Mouse (Mus musculus): ENCODE measurements around the gene Rnf169.
"Not testable (repeated sequence)": the region's sequence is repeated elsewhere in the genome, so short reads cannot be mapped to it uniquely, and the experiment has no call there.

Gene Rnf169

DNA sequence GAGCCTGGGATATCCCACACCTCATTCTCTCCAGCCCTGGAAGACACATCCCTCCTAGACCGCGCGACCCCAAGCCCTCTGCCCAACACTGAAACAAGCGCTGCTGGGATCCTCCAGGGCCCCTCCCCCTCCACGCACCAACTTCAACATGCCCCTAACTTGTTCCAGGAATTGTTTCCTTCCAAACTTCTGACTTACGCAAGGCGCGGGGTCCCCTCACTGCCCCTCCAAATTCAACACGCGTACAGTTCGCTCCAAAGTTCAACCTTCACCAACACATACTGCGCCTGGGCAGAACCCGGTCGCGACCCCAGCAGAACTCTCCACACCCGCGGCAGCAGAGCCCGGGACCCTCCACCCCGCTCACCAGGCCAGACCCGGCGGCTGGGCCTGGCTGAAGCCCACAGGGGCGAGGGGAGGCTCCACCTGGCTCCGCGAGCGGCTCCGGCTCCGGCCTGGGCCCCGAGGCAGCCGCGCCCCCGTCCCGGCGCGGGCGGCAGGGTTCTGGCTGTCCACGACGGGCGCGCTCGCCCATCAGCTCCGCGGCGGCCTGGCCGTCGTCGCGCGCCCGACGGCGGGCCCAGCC lies 609 bp downstream of the Rnf169 start:
- peak; percentile 79 for DNase-seq (ENCODE audit: low read depth, low spot score)

DNA sequence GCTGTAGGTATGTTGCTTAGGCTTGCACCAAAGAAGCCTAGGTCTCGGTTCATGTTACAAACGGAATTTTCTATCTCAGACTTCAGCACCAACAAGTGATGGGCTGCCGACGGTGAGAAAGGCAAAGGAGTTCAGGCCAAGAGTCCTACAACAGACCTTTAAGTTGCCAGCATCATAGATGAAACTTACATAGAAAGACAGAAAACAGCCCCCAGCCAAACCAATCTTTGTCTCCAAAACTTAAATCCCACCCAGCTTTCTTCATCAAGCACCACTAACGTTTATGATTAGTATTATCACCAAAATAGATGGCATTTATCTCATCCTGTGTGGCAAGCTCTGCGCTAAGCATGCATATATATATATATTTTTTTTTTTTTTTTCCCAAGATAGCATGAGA lies 1.2 kb downstream of the Rnf169 start:
- peak; percentile 16 for DNase-seq (ENCODE audit: low read depth, low spot score)

DNA sequence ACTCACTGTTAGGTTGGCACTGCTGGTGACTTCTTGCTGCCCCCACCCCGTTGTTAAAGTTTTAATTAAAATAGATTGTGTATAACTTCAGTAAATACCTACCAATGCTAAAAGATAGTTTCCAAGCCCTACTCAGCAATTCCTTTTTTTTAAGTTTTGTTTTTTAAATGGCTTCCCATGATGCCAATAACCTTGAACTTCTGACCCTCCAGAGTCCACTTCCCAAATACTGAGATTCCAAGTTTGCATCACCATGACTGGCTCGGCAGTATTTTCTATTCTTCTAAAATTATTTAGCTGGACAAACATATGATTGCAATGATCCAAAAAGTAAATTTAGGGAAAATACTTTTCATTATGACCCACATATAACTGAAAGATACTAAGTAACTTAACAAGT lies 2.2 kb downstream of the Rnf169 start:
- DNase-seq (ENCODE audit: low read depth, low spot score), result no peak

DNA sequence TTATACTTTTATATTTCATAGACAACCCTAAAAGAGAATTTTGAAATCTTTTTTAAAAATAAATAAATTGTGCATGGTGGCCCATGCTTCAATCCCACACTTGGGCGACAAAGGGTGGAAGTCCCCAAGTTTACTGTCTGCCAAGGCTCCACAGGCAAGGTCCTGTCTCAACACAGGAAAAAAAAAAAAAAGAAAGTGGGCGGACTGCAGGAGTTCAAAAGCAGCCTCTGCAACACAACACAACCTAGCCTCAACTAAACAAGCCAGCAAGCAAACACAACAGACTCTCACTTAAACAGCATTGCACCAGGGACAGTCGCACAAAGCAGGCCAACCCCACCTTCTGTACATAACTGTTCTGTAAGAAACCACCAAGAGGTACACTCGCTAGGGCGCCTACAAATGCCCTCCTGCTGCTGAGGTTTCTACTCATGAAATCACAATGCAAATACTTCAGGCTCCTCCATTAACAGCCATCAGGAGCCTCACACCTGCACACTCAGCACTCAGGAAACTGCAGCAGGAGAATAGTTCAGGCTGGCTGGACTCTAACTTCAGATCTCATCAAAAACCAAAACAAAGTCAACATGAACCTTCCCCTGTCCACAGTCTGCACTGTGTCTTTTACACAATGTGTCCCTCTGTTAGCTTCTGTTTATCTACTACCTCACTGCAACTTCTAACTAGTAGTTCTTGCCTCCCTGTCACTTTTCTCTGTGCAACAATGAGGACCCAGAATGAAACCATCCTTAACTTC lies 4.3 kb downstream of the Rnf169 start:
- peak; percentile 45 for DNase-seq (ENCODE audit: low read depth, low spot score)

DNA sequence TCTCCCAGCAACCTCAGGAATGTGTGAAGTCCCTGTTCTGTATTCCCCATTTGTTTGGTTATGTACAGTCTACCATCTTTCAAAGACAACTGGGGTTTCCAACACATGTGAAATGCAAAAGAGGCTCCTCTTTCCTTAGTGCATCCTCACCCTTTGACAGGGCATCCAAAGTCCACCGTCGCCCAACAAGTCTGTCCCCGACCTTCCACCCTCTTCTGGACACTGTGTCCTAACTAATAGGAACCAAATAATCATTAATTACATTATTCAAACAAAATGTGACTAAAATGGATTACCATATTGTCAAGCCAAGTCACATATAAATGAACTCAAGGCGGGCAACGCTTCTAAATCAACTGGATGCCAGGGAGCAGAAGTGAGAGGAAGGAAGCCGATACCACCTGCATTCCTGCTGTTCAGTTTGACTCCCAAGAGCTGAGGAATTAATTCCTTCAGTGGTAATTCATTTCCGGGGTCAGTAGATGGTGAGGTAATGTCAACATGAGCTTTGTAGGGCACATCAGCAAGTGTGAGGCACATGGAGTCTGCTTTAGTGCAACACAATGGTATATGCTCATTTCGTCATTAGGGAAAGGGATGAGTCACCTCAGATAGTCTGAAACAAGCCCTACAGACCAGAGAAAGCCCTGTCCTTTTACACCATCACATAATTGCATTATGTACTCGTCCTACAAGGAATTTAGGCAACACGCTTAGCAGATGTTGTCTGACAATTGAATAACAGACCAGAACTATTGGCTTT lies 5.9 kb downstream of the Rnf169 start:
- no peak for DNase-seq (ENCODE audit: low read depth, low spot score)

DNA sequence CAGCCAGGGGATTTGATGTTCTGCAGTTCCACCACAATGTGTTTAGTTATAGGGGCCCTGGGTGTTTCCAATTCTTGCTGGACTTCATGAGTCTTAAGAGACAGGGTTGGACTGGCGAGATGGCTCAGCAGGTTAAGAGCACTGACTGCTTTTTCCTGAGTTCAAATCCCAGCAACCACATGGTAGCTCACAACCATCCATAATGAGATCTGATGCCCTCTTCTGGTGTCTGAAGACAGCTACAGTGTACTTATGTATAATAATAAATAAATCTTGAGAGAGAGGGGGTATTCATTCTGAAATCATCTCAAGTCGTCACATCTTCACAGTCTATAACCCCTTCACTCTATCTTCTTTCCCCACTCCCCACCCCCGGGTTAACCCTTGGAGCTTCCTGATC lies 7.3 kb downstream of the Rnf169 start:
- DNase-seq (ENCODE audit: low read depth, low spot score), result not testable (repeated sequence)

DNA sequence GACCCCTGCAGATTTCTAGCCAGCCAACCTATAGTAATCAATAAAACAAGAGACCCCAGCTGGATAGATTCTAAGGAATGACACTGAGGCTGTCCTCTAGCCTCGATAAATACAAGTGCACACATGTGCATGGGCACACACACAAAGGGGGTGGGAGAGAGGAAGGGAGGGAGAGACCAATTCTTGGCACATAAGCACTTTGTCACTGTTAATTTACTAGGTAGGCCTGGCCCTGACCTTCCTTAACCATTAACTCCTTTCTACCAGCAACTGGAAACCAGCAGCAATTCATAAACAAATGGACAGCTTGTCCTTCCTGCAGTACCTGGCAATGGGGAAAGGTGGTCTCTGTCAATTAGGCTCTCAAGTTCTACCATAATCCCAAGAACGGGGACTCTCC lies 8.3 kb downstream of the Rnf169 start:
- no peak for DNase-seq (ENCODE audit: low read depth, low spot score)

DNA sequence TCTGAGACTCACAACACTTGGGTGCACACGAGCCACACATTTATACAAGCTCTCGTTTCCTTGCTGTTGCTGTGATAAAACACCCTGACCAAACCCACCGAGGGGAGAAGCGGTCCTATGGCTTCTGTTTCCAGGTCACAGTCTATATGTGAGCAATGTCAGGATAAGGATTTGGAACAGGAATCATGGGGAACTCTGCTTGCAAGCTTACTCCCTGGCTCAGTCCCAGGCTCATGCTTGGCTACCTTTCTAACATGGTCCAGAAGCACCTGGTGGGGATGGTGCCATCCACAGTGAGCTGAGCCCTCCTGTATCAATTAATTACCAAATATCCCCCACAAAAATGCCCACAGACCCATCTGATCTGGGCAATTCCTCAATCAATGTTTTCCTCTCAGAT lies 11.1 kb downstream of the Rnf169 start:
- no peak for DNase-seq (ENCODE audit: low read depth, low spot score)

DNA sequence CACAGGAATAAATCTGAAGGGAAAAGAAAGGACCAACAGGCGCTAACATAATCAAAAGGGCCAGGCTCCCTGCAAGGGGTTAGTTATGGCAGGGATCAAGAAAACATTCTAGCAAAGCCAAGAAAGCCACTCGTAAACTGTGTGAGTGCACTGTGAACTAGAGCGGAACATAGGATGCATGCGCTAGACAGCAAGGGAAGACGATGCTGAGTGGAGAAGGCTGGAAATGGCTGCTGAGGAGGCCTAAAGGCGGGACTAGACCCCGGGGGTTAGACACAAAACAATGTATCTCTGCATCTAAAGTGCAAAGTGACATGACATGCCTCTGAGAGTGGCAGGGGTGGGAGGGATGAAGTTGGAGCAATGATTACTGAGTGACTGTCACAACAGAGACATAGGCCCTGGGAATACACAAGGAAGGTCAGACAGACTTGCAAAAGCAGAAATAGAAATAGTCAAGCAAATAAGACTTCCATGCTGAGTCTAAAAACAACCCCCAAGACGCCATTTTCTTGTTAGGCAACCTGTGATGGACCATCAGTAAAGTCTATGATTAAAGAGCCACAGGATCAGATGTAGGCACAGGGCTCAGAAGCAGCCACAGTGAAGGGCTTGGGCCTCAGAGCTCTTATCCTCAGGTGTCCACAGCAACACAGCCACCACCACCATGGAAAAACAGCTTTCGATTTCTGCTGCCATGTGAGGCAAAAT lies 14.1 kb downstream of the Rnf169 start:
- no peak for DNase-seq (ENCODE audit: low read depth, low spot score)

DNA sequence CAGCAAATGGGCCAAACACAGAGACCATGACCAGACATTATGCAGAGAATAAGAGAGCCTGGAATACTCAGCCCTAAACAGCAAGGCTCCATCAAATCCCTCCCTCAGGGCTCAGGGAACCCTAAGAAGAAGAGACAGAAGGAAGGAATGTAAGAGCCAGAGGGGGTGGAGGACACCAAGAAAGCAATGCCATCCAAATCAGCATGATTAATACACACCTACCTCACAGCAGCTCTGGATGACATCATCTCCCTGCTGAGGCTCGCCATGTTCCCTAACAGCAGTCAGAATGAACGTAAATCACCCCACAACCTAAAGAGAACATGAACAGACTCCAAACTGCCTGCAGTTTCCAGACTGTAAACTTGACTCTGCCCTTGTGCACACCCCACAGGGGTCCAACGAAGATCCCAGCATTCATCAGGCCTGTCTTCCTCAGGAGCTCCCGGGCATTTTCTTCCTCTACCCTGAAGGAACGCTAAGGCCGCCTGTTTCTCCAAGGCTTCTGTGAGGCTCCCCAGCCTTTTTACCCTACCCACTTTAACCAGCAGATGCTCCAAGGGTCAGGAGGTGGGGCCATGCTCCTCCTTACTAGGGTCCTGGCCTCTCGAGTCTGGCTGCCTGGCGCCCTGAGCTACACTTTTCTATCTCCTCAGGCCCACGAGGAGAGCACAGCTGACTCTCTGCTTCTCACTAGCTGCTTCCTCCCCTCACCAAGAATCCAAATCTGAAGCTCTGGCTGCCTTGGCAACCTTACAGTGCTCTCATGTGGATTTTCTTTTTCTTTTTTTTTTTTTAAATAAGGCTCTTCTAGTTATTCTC lies 15.0 kb downstream of the Rnf169 start:
- DNase-seq (ENCODE audit: low read depth, low spot score), result no peak

DNA sequence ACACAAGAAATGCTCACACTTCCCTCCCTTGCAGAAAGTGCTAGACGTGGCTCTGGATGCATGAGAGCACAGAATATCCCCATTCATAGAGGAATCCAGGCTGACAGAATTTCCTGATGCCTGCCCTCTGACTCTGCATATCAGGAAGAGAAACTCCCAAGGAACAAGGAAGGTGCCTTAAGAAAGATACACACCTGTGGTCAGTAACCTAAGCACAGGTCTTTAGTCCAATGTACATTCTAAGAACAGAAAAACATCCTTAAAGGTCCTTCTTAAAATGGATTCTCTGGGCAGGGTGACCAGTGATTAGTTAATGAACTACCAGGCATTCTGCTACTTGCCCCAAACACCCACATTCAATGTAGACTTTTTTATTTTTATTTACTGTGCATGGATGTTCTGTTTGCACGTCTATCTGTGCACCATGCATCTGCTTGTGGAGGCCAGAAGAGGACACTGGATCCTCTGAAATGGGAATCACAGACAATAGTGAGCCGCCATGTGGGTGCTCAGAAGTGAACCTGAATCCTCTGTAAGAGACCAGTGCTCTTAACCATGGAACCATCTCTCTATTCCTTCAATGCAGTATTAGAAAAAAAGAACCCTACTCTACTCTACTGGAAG lies 16.9 kb downstream of the Rnf169 start:
- no peak for DNase-seq (ENCODE audit: low read depth, low spot score)

DNA sequence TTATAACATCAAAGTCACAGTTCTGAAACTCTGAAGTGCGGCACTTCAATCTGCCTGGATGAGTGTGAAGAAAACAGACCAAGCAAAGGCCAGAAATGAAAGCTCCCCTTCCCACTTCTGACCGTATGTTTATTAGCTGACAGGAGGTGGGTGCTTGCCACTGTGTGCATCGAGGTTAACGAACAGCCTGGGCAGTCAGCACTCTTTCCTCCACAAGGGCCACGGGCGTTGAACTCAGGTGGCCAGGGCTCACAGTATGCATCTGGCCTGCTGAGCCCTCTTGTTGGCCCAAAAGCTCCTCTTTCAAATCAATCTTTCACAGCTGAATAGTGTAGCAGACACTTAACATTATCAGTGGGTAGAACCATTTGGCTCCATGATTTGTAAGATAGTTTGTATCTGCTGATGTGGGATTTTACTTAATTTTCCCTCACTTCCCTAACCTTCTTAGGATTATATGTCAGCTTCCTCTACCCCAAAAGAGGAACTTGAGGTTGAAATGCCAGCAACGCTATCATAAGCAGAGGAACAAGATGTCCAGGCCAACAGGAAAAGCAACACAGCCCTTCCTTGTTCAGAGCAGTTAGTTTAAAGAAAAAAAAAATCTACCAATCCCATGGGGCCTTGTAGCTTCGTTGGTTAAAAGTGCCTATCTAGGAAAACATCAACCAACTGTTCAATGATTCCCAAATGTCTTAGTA lies 17.6 kb downstream of the Rnf169 start:
- DNase-seq (ENCODE audit: low read depth, low spot score), result no peak

DNA sequence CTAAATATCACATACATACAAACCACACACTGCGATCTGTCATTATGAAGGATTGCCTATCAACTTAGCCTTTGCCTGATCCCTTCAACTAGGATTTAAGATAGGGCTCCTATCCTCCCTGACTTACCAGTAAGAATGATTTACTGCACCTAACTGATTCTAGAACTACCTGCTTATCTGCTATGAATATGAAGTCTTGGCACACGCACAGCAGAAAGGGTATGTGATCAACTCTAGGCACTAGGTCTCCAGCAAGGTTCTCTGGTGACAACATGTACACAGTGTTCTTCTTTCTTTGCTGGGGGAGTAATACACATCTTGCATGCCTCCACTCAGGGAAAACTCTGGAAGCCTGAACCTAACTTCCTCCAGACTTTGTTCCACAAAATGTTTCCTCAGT lies 18.7 kb downstream of the Rnf169 start:
- no peak for DNase-seq (ENCODE audit: low read depth, low spot score)

DNA sequence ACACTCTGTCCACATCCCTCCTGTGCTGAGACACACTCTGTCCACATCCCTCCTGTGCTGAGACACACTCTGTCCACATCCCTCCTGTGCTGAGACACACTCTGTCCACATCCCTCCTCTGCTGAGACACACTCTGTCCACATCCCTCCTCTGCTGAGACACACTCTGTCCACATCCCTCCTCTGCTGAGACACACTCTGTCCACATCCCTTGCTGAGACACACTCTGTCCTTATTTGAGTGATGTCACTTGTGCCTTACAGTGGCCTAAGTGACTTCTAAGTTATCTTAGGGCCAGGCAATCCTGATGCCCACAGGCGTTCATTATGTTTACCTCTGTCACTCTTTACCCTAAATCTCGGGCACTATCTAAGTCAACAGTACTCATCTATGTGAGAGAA lies 19.7 kb downstream of the Rnf169 start:
- not testable (repeated sequence) for DNase-seq (ENCODE audit: low read depth, low spot score)

DNA sequence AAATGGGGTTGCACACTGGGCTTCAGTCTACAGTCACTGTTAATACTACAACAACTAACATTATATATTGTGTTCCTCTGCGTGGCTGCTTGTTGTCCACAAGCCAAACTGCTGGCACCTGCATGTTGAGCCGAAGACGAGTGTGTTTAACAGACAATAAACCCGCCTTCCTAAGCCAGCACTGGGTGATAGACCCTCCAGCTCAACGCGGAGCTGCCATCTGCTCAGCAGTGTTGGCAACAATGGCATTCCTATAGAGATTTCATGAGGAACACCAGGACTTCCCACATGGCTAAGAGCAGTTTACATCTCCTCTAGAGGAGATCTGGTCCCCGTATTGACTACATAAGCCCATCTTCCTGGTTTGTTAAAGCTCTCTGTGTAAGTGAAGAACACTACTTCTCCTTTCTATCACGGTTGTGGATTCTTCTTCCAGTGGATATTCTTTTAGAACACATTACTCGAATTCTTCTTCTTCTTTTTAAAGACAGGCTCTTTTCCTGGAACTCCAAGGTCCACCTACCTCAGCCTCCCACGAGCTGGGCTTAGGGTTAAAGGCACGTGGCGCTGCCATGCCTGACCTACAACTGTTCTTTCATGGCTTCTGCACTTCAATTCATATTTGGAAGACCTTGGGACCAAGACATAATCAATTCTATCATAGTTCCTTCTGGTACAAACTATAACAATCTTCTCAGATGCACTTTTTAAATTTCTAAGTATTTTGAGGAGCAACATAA lies 22.9 kb downstream of the Rnf169 start:
- DNase-seq (ENCODE audit: low read depth, low spot score), result no peak

DNA sequence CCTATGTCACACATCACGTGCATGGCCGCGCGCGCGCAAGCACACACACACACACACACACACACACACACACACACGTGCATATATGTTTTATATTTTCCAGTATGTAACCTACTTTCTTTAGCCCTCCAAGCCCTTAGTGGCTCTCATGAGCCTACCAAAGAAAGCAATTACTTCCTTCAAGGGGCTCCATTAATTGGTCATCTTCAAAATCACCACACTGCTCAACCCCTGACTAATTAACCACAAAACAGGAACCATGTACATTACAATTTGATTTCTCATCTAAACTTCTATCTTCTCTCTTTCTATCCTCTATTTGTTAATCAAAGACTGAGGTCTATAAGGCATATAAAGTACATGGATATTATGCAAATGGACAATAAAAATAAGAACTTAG lies 24.2 kb downstream of the Rnf169 start:
- DNase-seq (ENCODE audit: low read depth, low spot score), result no peak

DNA sequence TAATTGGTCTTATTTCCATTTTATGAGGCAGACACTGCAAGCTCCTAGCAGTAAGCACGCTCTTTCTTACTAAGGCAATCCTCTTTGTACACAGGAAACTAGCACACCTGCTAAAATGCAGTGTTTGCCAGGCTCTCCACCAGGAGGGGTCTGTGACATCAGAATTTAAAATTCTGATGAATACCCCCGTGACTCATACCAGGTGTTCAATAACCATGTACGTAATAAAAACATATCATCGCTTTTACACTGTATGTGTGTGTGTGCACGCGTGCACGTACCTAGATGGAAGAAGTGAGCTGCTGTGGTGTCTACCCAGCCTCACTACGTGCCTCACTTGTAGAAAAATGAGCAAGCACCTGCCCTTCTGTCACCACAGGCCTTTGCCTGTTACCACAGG lies 26.0 kb downstream of the Rnf169 start:
- no peak for DNase-seq (ENCODE audit: low read depth, low spot score)

DNA sequence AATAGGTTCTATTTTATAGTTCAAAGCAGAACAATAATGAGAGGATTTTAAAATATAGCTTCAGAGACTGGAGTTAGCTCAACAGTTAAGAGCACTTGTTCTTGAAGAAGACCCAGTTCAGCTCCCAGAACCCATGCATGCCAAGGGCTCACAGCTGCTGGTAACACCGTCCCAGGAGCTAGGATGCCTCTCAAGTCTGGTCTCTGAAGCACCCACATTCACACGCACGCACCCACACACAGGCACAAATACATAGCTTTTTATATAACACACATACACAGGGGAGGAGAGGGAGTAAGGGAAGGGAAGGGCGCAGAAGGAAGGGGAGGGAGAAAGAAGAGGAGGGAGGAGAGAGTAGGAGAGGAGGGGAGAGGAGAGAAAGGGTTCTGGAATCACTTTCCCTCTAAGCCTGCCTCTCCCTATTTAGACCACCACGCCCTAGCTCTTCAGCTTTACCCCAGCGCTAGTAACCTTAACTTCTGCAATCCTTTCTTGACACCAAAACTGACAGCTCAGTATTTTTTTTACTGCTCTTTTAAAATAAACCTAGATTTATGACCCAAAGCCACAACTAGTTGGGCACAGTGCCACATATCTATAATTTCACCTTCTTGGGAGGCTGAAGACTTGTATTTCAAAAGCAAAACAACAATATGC lies 26.7 kb downstream of the Rnf169 start:
- no peak for DNase-seq (ENCODE audit: low read depth, low spot score)

DNA sequence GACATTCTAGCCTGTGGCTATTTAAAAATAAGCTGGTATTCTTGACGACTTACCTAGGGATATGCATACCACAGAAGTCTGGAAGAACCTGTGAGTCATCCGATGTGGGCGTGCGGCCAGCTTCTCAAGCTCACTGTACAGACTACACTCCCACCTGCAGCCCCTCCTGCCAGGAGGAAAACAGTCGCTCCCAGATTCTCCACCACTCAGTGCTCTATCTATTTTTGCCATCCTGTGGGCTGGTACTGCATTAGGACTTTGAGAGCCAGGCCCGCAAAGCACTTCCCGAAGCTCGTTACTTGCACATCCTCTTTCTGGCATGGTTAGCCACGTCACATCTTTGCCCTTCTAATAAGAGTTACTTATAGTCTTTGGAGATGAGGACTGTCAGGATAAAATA lies 32.9 kb downstream of the Rnf169 start:
- no peak for DNase-seq (ENCODE audit: low read depth, low spot score)

Data from ES-CJ7 (cell line).